Mouse (Mus musculus): ENCODE results near the gene Ubald2.

DNA sequence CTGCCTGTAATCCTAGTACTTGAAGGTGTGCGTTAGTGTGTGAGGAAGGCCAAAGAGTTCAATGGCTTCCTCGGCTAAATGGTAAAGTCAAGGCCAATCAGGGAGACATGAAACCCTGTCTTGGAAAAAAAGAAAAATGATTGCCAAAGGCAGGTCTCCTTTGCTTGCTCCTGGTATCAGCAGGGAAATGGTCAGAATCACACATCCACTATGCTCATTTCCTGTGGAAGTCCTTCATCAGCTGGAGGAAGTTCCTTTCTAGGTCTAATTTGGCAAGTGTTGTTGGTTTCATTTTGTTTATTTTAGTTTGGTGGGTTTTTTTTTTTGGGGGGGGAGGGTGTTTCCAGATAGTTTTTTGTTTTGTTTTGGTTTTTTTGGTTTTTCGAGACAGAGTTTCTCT lies 24.9 kb upstream of the Ubald2 start:
- no peak for TF ChIP-seq TAL1 (IDR thresholded peaks at IDR 0.05; ENCODE audit: low read length)
- TF ChIP-seq GATA1 (IDR thresholded peaks at IDR 0.05; ENCODE audit: low read length): no peak

Measured in erythroblast, embryonic 14.5 days (primary cell).